Mouse (Mus musculus) liver, embryonic 16.5 days (tissue): ENCODE data around the gene Mtmr3. TPM values are rescaled to one million over a fixed set of nuclear protein-coding genes. Genes with fewer than 3 reads are reported as not detected.

Experiments used
- ATAC-seq: fragments of 200-750 bp; cut with Nextera tagmentation; 2 replicates; pipeline ENCODE4 v1.8.0; 2017; ENCODE audit warnings: low read depth, mild to moderate bottlenecking, moderate number of reproducible peaks, moderate library complexity
- H3K27ac ChIP-seq: fragments of 300-500 bp; sonication (generic); 2 replicates; pipeline ENCODE4 v1.5.1; 2014; ENCODE audit warnings: mild to moderate bottlenecking, low read length
- H3K27me3 ChIP-seq: fragments of 300-500 bp; sonication (generic); 2 replicates; pipeline ENCODE4 v1.6.1; 2014; ENCODE audit warnings: low read depth, low read length, mixed read lengths; ENCODE audit not compliant: control insufficient read depth, insufficient read depth
- H3K36me3 ChIP-seq: fragments of 300-500 bp; sonication (generic); 2 replicates; pipeline ENCODE4 v1.6.1; 2014; ENCODE audit warnings: mild to moderate bottlenecking; ENCODE audit not compliant: control insufficient read depth, insufficient read depth
- H3K4me1 ChIP-seq: fragments of 300-500 bp; sonication (generic); 2 replicates; pipeline ENCODE4 v1.6.1; 2014; ENCODE audit warnings: low read depth, low read length, mixed read lengths; ENCODE audit not compliant: control insufficient read depth
- H3K4me2 ChIP-seq: fragments of 300-500 bp; sonication (generic); 2 replicates; pipeline ENCODE4 v1.6.1; 2014; ENCODE audit warnings: low read depth, low read length, mixed read lengths
- H3K4me3 ChIP-seq: fragments of 300-500 bp; sonication (generic); 2 replicates; pipeline ENCODE4 v1.5.1; 2014; ENCODE audit warnings: low read depth, mild to moderate bottlenecking, low read length
- H3K9ac ChIP-seq: fragments of 300-500 bp; sonication (generic); 2 replicates; pipeline ENCODE4 v1.6.1; 2014; ENCODE audit warnings: low read depth, low read length
- H3K9me3 ChIP-seq: fragments of 300-500 bp; sonication (generic); replicated peaks from 2 replicates; pipeline ENCODE4 v1.6.1; 2016; ENCODE audit warnings: low read length; ENCODE audit not compliant: control insufficient read depth
- whole genome bisulfite sequencing: fragments of 180-500 bp; shearing (Covaris S2); extraction: QIAGEN DNeasy Blood & Tissue Kit; methylation state at CpG from one replicate; pipeline ENCODE4 v1.1.7; 2014; ENCODE audit not compliant: insufficient replicate concordance; 5-methylcytosine and 5-hydroxymethylcytosine counted together
- polyA plus RNA-seq: library from polyadenylated mRNA; unstranded; fragments of >200 nt; fragmentation: Nextera tagmentation; extraction: Ambion mirVana; gene quantifications from 2 replicates; pipeline ENCODE4 v1.2.1, GENCODE M21; 2015

Mtmr3 gene
- polyA plus RNA-seq, 1 experiment from 2014 or later, result 36.5 TPM

- no peak for ATAC-seq
- H3K4me3 ChIP-seq, result no peak overlapping the region
- peaks cover under 1% of the 10 kb centered on the region; the same call in 1 of the 2 replicates for H3K27me3 ChIP-seq
- no peaks in the 10 kb centered on the region for H3K4me1 ChIP-seq
- no peak overlapping the region for H3K4me2 ChIP-seq
- no peak overlapping the region for H3K9ac ChIP-seq
- 82% methylated on average over 1 of the region's 1 CpGs for WGBS
- H3K9me3 ChIP-seq, result no peaks in the 10 kb centered on the region
- H3K27ac ChIP-seq, result no peak overlapping the region
- H3K36me3 ChIP-seq, result no peaks in the 10 kb centered on the region
These were observed 11.9 kb upstream of the Mtmr3 start for GRCm38 (mm10) chr11:4606541-4606940.

DNA sequence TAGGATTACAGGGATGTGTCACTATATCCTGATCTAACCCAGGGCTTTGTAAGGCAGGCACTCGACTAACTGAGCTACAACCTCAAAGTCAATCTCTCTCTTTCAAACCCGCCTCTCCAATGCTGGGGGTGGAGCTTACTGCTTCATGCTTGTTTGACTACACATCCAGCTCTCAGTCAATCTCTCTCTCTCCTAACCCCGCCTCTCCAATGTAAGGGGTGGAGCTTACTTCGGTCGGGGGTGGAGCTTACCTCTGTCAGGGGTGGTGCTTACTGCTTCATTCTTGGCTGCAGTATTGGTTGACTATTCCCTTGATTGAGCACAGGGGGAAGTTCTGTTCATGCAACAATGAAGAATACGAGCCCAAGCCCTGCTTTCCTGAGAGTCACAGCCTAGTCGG lies 10.8 kb upstream of the Mtmr3 start:
- Histone ChIP-seq H3K4me3 (no peak overlapping the region), H3K9me3 (no peaks in the 10 kb centered on the region), H3K27ac (no peak overlapping the region), H3K9ac (no peak overlapping the region), H3K4me2 (no peak overlapping the region), H3K4me1 (no peaks in the 10 kb centered on the region), H3K36me3 (no peaks in the 10 kb centered on the region), H3K27me3 (no peaks in the 10 kb centered on the region; the same call in 1 of the 2 replicates)
- 43% methylated on average over 7 of the region's 7 CpGs for WGBS
- ATAC-seq, result peak; percentile 62

GRCm38 (mm10) chr11:4604441-4604840 lies 9.8 kb upstream of the Mtmr3 start:
- Histone ChIP-seq H3K9ac (no peak overlapping the region), H3K36me3 (no peaks in the 10 kb centered on the region), H3K9me3 (no peaks in the 10 kb centered on the region), H3K4me1 (no peaks in the 10 kb centered on the region), H3K4me3 (no peak overlapping the region), H3K4me2 (no peak overlapping the region), H3K27ac (no peak overlapping the region), H3K27me3 (no peaks in the 10 kb centered on the region; the same call in 1 of the 2 replicates)
- WGBS, result 21% methylated on average over 6 of the region's 6 CpGs
- ATAC-seq, result no peak

GRCm38 (mm10) chr11:4602691-4603441 lies 8.2 kb upstream of the Mtmr3 start:
- Histone ChIP-seq H3K27me3 (no peaks in the 10 kb centered on the region; the same call in 1 of the 2 replicates), H3K4me1 (no peaks in the 10 kb centered on the region), H3K4me3 (no peak overlapping the region), H3K9ac (no peak overlapping the region), H3K4me2 (no peak overlapping the region), H3K9me3 (no peaks in the 10 kb centered on the region), H3K36me3 (no peaks in the 10 kb centered on the region), H3K27ac (no peak overlapping the region)
- no peak for ATAC-seq
- 30% methylated on average over 12 of the region's 12 CpGs for WGBS

DNA sequence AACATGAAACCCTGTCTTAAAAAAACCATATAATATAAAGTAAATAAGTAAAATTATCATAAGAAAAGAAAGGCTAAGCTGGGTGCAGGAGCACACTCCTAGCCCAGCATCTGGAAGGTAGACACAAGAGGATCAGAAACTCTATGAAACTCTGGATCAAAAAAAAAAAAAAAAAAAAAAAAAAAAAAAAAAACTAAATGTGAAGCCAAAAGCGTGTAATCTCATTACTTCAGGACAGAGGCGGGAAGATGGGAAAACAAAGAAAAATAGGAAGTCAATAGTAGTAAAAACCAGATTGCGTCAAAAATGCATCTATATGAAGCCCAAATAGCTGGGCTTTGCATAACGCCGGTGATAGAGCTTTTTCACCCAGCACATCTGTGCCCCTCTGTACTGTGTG lies 7.2 kb upstream of the Mtmr3 start:
- H3K9ac ChIP-seq, result no peak overlapping the region
- no peaks in the 10 kb centered on the region for H3K9me3 ChIP-seq
- H3K4me2 ChIP-seq, result no peak overlapping the region
- ATAC-seq, result no peak
- no peaks in the 10 kb centered on the region; the same call in 1 of the 2 replicates for H3K27me3 ChIP-seq
- H3K36me3 ChIP-seq, result no peaks in the 10 kb centered on the region
- H3K4me1 ChIP-seq, result no peaks in the 10 kb centered on the region
- WGBS, result 69% methylated on average over 5 of the region's 5 CpGs
- H3K27ac ChIP-seq, result no peak overlapping the region
- H3K4me3 ChIP-seq, result no peak overlapping the region

DNA sequence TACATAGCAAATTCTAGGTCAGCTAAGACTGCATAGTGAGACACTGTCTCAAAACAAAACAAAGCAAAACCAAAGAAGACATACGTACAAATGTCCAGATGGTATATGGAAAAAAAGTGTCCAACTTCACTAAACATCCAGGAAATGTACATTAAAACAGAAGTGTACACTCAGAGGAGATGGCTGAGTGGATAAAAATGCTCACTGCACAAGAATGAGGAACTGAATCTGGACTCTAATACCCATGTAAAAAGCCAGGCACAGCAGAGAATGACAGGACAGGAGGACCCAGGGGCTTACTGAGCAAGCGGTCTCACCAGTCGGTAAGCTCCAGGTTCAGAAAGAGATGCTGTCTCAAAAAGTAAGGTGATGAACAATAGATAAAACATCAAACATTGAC lies 5.3 kb upstream of the Mtmr3 start:
- WGBS, result 49% methylated on average over 3 of the region's 3 CpGs
- no peak overlapping the region for H3K4me3 ChIP-seq
- ATAC-seq, result no peak
- H3K27me3 ChIP-seq, result no peaks in the 10 kb centered on the region; the same call in 1 of the 2 replicates
- no peaks in the 10 kb centered on the region for H3K9me3 ChIP-seq
- no peaks in the 10 kb centered on the region for H3K36me3 ChIP-seq
- H3K27ac ChIP-seq, result no peak overlapping the region
- H3K4me1 ChIP-seq, result peaks cover 3% of the 10 kb centered on the region
- H3K4me2 ChIP-seq, result no peak overlapping the region
- H3K9ac ChIP-seq, result no peak overlapping the region

DNA sequence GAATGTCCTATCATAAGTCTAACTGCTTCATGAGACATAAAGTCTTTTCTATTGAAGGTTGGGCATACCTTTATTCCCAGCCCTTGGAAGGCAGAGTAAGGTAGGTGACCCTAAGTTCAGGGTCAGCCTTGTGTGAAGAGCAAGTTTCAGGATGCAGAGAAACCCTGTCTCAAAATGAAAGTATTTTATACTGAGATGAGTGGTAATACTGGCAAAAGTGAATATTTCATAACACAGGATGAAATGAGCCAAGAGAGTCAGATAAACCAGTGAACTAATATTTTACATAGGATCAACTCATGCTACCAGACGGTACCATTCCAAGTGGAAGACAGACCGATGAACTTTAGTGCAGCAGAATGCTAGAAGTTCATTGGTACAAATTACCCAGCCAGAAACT lies 3.7 kb upstream of the Mtmr3 start:
- Histone ChIP-seq H3K27me3 (no peaks in the 10 kb centered on the region), H3K36me3 (no peaks in the 10 kb centered on the region), H3K27ac (no peak overlapping the region), H3K4me2 (no peak overlapping the region), H3K9me3 (no peaks in the 10 kb centered on the region), H3K4me3 (no peak overlapping the region), H3K4me1 (peaks cover 3% of the 10 kb centered on the region), H3K9ac (no peak overlapping the region)
- 80% methylated on average over 2 of the region's 2 CpGs for WGBS
- no peak for ATAC-seq

DNA sequence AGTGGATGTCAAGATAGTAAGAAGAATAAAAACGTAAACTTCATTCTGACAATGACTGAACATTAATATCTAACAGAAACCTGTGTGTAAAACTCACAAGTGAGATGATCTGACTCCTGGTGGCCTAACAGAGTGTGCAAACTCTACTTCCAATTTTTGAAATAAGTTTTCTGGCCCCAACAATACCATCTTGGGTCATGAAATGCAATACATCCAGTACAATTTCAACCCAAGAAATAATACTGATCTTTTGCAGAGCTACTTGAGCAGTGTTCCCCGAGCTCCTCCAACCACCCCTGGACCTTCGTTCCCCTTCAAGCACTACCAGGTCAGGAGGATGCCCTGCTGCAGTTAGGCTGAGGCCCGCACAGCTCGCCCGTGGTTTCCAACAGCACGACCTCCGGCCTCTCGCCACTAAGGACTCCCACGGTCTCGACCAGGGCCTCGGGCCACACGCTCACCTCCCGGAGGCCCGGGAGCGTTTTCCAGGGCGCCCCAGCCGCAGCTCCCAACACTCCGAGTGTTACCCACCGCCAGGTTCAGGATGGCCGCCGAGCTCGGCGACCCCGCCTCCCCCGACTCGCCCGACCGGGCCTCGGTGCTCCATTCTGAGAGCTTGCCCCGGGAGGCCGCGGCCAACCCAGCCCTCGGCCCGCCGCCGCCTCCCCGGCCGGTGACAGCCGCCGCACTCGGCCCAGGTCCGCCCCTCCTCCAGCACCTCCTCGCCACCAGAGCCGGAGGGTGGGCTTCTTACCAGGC lies 635 bp downstream of the Mtmr3 start:
- peak overlapping the region; percentile 97 for H3K27ac ChIP-seq
- peak overlapping the region; percentile 100 for H3K4me3 ChIP-seq
- no peaks in the 10 kb centered on the region for H3K27me3 ChIP-seq
- peak; percentile 81 for ATAC-seq
- no peaks in the 10 kb centered on the region for H3K9me3 ChIP-seq
- H3K36me3 ChIP-seq, result no peaks in the 10 kb centered on the region
- under 1% methylated on average over 45 of the region's 45 CpGs for WGBS
- peak overlapping the region; percentile 72 for H3K4me2 ChIP-seq
- peak overlapping the region; percentile 100 for H3K9ac ChIP-seq
- H3K4me1 ChIP-seq, result peaks cover 17% of the 10 kb centered on the region

DNA sequence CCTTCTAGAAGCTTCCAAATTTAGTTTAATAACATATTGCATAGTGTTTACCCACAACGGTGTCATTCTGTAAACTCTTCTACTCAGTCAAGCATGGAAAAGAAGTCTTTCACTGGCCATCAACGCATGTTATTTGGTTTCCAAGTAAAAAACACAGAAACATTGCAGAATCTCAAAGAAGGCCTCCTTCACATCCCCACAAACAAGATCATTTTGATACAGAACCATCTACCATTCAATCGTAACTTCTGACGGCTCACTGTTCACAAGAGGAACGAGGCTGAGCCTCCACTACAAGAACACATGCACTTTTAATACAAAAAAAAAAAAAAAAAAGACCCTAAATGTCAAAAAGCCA lies 1.2 kb downstream of the Mtmr3 start:
- peak overlapping the region; percentile 72 for H3K4me2 ChIP-seq
- no peaks in the 10 kb centered on the region for H3K9me3 ChIP-seq
- peak overlapping the region; percentile 100 for H3K4me3 ChIP-seq
- 17% methylated on average over 5 of the region's 5 CpGs for WGBS
- H3K27ac ChIP-seq, result peak overlapping the region; percentile 97
- H3K36me3 ChIP-seq, result no peaks in the 10 kb centered on the region
- H3K9ac ChIP-seq, result peak overlapping the region; percentile 100
- peaks cover 17% of the 10 kb centered on the region for H3K4me1 ChIP-seq
- no peak for ATAC-seq
- no peaks in the 10 kb centered on the region for H3K27me3 ChIP-seq
